Mouse (Mus musculus) myocyte (in vitro differentiated cells): Measurements from ENCODE around the gene 6430531B16Rik. TPM values are rescaled to one million over a fixed set of nuclear protein-coding genes. Genes with fewer than 3 reads are reported as not detected.

Experiments used
- H3K27me3 ChIP-seq: one replicate; pipeline ENCODE4 v1.6.1; 2011; ENCODE audit not compliant: control insufficient read depth, insufficient read depth, insufficient read length
- H3K36me3 ChIP-seq: one replicate; pipeline ENCODE4 v1.6.1; 2011; ENCODE audit not compliant: control insufficient read depth, insufficient read depth
- H3K4me2 ChIP-seq: one replicate; pipeline ENCODE4 v1.6.1; 2011; ENCODE audit warnings: low read depth, control low read depth
- H3K4me3 ChIP-seq: one replicate; pipeline ENCODE4 v1.5.1; 2011; ENCODE audit warnings: mild to moderate bottlenecking, control low read depth, moderate library complexity
- H3K79me2 ChIP-seq: one replicate; pipeline ENCODE4 v1.6.1; 2011; ENCODE audit not compliant: control insufficient read depth, insufficient read depth
- H3ac ChIP-seq: one replicate; pipeline ENCODE4 v1.6.1; 2011; ENCODE audit not compliant: control insufficient read depth, insufficient read length
- CEBPB ChIP-seq: IDR thresholded peaks from 2 replicates; pipeline ENCODE4 v1.6.1; 2011; ENCODE audit warnings: mild to moderate bottlenecking, moderate library complexity; ENCODE audit not compliant: poor library complexity, insufficient read depth, severe bottlenecking
- E2F4 ChIP-seq: IDR thresholded peaks from one replicate; pipeline ENCODE4 v1.6.1; 2011; ENCODE audit warnings: mild to moderate bottlenecking, control low read depth, moderate library complexity; ENCODE audit not compliant: insufficient read depth
- MAX ChIP-seq: IDR thresholded peaks from one replicate; pipeline ENCODE4 v1.6.1; 2011; ENCODE audit warnings: low read depth, mild to moderate bottlenecking, control low read depth
- MYOD1 ChIP-seq, 3 experiments: IDR thresholded peaks; one replicate each; pipeline ENCODE4 v1.6.1; 2011; ENCODE audit warnings: control low read depth in 2 of 3, low read depth in 2 of 3, mild to moderate bottlenecking in 2 of 3, moderate library complexity in 1 of 3; ENCODE audit not compliant: insufficient read length in 2 of 3, control insufficient read depth in 1 of 3
- MYOG ChIP-seq, 3 experiments: IDR thresholded peaks; one replicate each; pipeline ENCODE4 v1.6.1; 2011; ENCODE audit warnings: control low read depth in 2 of 3, low read depth in 2 of 3, mild to moderate bottlenecking in 2 of 3; ENCODE audit not compliant: insufficient read length in 2 of 3, control insufficient read depth in 1 of 3, insufficient read depth in 1 of 3
- POLR2A ChIP-seq: IDR thresholded peaks from one replicate; pipeline ENCODE4 v1.6.1; 2011; ENCODE audit warnings: low read depth, mild to moderate bottlenecking, control low read depth, moderate library complexity; ENCODE audit not compliant: insufficient read length
- POLR2AphosphoS2 ChIP-seq: IDR thresholded peaks from one replicate; pipeline ENCODE4 v1.6.1; 2011; ENCODE audit warnings: low read depth, control low read depth; ENCODE audit not compliant: insufficient read length
- REST ChIP-seq: IDR thresholded peaks from one replicate; pipeline ENCODE4 v1.6.1; 2011; ENCODE audit warnings: mild to moderate bottlenecking, control low read depth, moderate library complexity; ENCODE audit not compliant: insufficient read depth, insufficient read length
- SRF ChIP-seq: IDR thresholded peaks from one replicate; pipeline ENCODE4 v1.6.1; 2011; ENCODE audit warnings: low read depth; ENCODE audit not compliant: control insufficient read depth, insufficient read length
- TCF12 ChIP-seq: IDR thresholded peaks from one replicate; pipeline ENCODE4 v1.6.1; 2011; ENCODE audit warnings: mild to moderate bottlenecking, control low read depth; ENCODE audit not compliant: poor library complexity, insufficient read depth, severe bottlenecking
- TCF3 ChIP-seq: IDR thresholded peaks from one replicate; pipeline ENCODE4 v1.6.1; 2011; ENCODE audit warnings: low read depth, control low read depth; ENCODE audit not compliant: insufficient read length
- USF1 ChIP-seq: IDR thresholded peaks from one replicate; pipeline ENCODE4 v1.6.1; 2011; ENCODE audit warnings: low read depth, mild to moderate bottlenecking, control low read depth, moderate library complexity
- polyA plus RNA-seq: library from polyadenylated mRNA; unstranded; fragments of >200 nt; fragmentation: generic; extraction: Trizol; gene quantifications from one replicate; pipeline ENCODE4 v1.2.1, GENCODE M21; 2012; ENCODE audit warnings: missing spikeins

Gene 6430531B16Rik
- polyA plus RNA-seq, 1 experiment: 0.13 TPM

- Histone ChIP-seq H3ac (no peak overlapping the region), H3K27me3 (no peaks in the 10 kb centered on the region)
Measured at GRCm38 (mm10) chr7:139950283-139950971, 28.1 kb downstream of the 6430531B16Rik start.

GRCm38 (mm10) chr7:139949893-139950282, 28.7 kb downstream of the 6430531B16Rik start:
- TF ChIP-seq CEBPB (no peak), SRF (no peak), POLR2A (no peak), USF1 (no peak), TCF3 (no peak), MAX (no peak), MYOD1 (IDR thresholded peaks at IDR 0.05; ENCODE audit: control insufficient read depth in 1 of 3, insufficient read length in 2 of 3, low read depth in 2 of 3) (no peak), TCF12 (no peak), MYOG (IDR thresholded peaks at IDR 0.05; ENCODE audit: control insufficient read depth in 1 of 3, insufficient read depth in 1 of 3, insufficient read length in 2 of 3, low read depth in 2 of 3) (no peak), REST (no peak), POLR2AphosphoS2 (no peak), E2F4 (no peak)
- no peak overlapping the region for H3ac ChIP-seq
- H3K79me2 ChIP-seq: no peaks in the 10 kb centered on the region
- H3K27me3 ChIP-seq: no peaks in the 10 kb centered on the region
- H3K4me2 ChIP-seq: peak overlapping the region; percentile 79
- peak overlapping the region; percentile 70 for H3K4me3 ChIP-seq
- no peaks in the 10 kb centered on the region for H3K36me3 ChIP-seq

More at GRCm38 (mm10) chr7:139950283-139950971, 28.1 kb downstream of the 6430531B16Rik start:
- TF ChIP-seq E2F4 (no peak), MYOG (IDR thresholded peaks at IDR 0.05; ENCODE audit: control insufficient read depth in 1 of 3, insufficient read depth in 1 of 3, insufficient read length in 2 of 3, low read depth in 2 of 3) (no peak), POLR2A (no peak), POLR2AphosphoS2 (no peak), REST (no peak), CEBPB (no peak), SRF (no peak), MYOD1 (IDR thresholded peaks at IDR 0.05; ENCODE audit: control insufficient read depth in 1 of 3, insufficient read length in 2 of 3, low read depth in 2 of 3) (no peak), TCF12 (no peak), TCF3 (no peak), USF1 (no peak), MAX (no peak)
- H3K36me3 ChIP-seq: no peaks in the 10 kb centered on the region
- H3K4me2 ChIP-seq: peak overlapping the region; percentile 79
- peak overlapping the region; percentile 70 for H3K4me3 ChIP-seq
- no peaks in the 10 kb centered on the region for H3K79me2 ChIP-seq

DNA sequence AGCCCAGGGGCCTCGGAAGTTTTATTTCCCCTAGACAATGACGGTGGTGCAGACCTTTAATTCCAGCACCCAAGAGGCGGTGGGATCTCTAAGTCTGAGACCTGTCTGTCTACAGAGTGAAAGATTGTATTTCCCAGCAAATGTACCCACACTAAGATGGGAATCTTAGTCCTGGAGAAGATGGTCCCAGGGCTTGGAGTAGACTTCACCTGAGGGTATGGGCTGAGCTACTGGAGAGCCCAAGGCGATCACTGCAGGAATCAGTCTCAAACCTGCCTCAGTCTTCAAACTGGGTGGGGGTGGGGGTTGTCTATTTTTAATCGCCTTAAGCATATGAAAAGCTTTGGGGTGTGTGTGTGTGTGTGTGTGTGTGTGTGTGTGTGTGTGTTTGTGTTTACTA, 32.5 kb downstream of the 6430531B16Rik start:
- H3K36me3 ChIP-seq: no peaks in the 10 kb centered on the region
- H3K79me2 ChIP-seq: no peaks in the 10 kb centered on the region
- H3K4me2 ChIP-seq: no peak overlapping the region
- no peak overlapping the region for H3ac ChIP-seq
- no peaks in the 10 kb centered on the region for H3K27me3 ChIP-seq
- TF ChIP-seq CEBPB (no peak), REST (no peak), USF1 (no peak), TCF3 (no peak), E2F4 (no peak), MAX (no peak), TCF12 (no peak), POLR2A (no peak), MYOG (IDR thresholded peaks at IDR 0.05; ENCODE audit: control insufficient read depth in 1 of 3, insufficient read depth in 1 of 3, insufficient read length in 2 of 3, low read depth in 2 of 3) (no peak), SRF (no peak), MYOD1 (IDR thresholded peaks at IDR 0.05; ENCODE audit: control insufficient read depth in 1 of 3, insufficient read length in 2 of 3, low read depth in 2 of 3) (no peak)
- H3K4me3 ChIP-seq: no peak overlapping the region

DNA sequence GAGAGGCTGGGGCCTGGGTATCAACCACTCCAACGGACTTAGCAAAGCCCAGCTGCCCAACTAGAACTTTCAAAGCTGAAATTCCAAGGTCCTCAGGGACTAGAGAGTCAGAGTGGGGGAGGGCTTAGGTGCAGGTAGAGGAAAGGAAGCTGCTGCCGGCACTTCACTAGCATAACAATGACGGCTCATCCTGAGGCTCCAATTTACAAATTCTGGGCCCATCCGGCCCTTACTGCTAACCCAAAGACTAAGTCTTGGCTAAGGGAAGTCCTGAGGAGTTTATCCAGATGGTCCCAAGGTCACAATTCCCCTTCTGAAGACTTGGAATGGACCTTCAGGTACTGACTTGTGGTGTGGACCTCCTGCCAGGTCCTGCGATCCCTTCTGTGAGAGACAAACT, 33.0 kb downstream of the 6430531B16Rik start:
- no peak overlapping the region for H3K4me3 ChIP-seq
- H3K27me3 ChIP-seq: no peaks in the 10 kb centered on the region
- TF ChIP-seq POLR2AphosphoS2: no peak
- H3K36me3 ChIP-seq: no peaks in the 10 kb centered on the region
- H3K79me2 ChIP-seq: no peaks in the 10 kb centered on the region
- H3K4me2 ChIP-seq: no peak overlapping the region
- H3ac ChIP-seq: no peak overlapping the region

- Histone ChIP-seq H3K36me3 (no peaks in the 10 kb centered on the region), H3K4me2 (no peak overlapping the region), H3K4me3 (no peak overlapping the region), H3ac (no peak overlapping the region), H3K79me2 (no peaks in the 10 kb centered on the region), H3K27me3 (no peaks in the 10 kb centered on the region)
- TF ChIP-seq E2F4 (no peak), USF1 (no peak), TCF12 (no peak), REST (no peak), MYOG (IDR thresholded peaks at IDR 0.05; ENCODE audit: control insufficient read depth in 1 of 3, insufficient read depth in 1 of 3, insufficient read length in 2 of 3, low read depth in 2 of 3) (no peak), CEBPB (no peak), MYOD1 (IDR thresholded peaks at IDR 0.05; ENCODE audit: control insufficient read depth in 1 of 3, insufficient read length in 2 of 3, low read depth in 2 of 3) (no peak), MAX (no peak), POLR2A (no peak), TCF3 (no peak), POLR2AphosphoS2 (no peak), SRF (no peak)
Measured at GRCm38 (mm10) chr7:139944291-139945240, 34.0 kb downstream of the 6430531B16Rik start.
